Mouse (Mus musculus) brain, embryonic 14.5 days (tissue): Measurements from ENCODE around the gene Nipal1.

Source experiments
- CTCF ChIP-seq: fragments of 200-500 bp; IDR thresholded peaks from 2 replicates; pipeline ENCODE4 v1.5.1; 2012; ENCODE audit warnings: inconsistent platforms, mild to moderate bottlenecking, moderate library complexity, borderline replicate concordance; ENCODE audit not compliant: insufficient read depth, insufficient read length; ENCODE audit errors: extremely low read depth
- POLR2A ChIP-seq: fragments of 200-500 bp; IDR thresholded peaks from 2 replicates; pipeline ENCODE4 v1.6.1; 2012; ENCODE audit warnings: mild to moderate bottlenecking, inconsistent platforms, borderline replicate concordance; ENCODE audit not compliant: poor library complexity, insufficient read depth, insufficient read length, severe bottlenecking; ENCODE audit errors: extremely low read depth

- TF ChIP-seq CTCF (no peak), POLR2A (no peak)
Measured at GRCm38 (mm10) chr5:72617413-72617812, 30.2 kb upstream of the Nipal1 start.
